Mouse (Mus musculus): ENCODE measurements around the gene Lyz2. TPM values are rescaled to one million over a fixed set of nuclear protein-coding genes. Genes with fewer than 3 reads are reported as not detected.
"Not testable (repeated sequence)": the region's sequence is repeated elsewhere in the genome, so short reads cannot be mapped to it uniquely, and the experiment has no call there.

The Lyz2 gene
- polyA plus RNA-seq, 1 experiment from 2014 or later = 29.0 TPM

- H3K4me2 ChIP-seq = no peak overlapping the region
- no peak overlapping the region for H3K4me3 ChIP-seq (replicated peaks)
- no peak overlapping the region for H3K9ac ChIP-seq (replicated peaks)
- H3K27me3 ChIP-seq (replicated peaks) = no peaks in the 10 kb centered on the region
- ATAC-seq (ENCODE audit: low FRiP score) = no peak
- no peak overlapping the region for H3K27ac ChIP-seq (replicated peaks)
- H3K9me3 ChIP-seq (replicated peaks) = no peaks in the 10 kb centered on the region
- no peaks in the 10 kb centered on the region for H3K36me3 ChIP-seq
- WGBS = 84% methylated on average over 7 of the region's 7 CpGs
- no peaks in the 10 kb centered on the region for H3K4me1 ChIP-seq
These were observed 1.9 kb upstream of the Lyz2 start for GRCm38 (mm10) chr10:117283871-117284577.

DNA sequence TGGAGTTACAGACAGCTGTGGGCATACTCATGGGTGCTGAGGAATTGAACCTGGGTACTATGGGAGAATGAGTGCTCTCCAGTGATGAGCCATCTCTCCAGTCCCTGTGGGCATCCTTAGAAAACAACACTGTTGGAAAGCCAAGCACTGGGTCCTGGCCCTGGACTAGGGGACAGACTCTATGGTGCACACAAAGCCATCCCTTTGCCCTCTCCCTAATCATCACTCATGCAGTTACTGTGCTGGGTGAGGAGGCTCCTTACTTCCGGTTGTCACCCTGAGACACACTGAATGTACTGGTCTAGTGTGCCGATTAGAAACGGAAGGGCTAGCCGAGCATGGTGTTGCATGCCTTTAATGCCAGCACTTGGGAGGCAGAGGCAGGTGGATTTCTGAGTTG is 1.1 kb upstream of the Lyz2 start:
- ATAC-seq (ENCODE audit: low FRiP score) = not testable (repeated sequence)

DNA sequence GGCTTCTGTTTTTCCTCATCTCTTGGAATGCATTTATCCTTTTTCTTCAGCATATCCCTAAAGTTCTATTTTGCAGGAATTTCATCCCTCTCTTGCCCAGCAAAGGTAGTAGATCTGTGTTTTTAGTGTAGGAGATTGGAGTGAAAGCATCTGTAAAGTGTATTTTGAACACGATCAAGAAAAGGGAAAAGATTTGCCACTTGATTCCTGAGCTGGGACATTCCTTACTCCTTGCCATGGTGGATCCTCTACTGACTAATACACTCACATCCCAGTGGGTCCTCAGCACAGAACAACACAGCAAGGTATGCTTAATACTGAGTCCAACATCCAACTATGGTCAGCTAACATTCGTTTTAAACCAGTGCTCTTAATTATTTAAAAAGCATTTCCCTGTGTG is 430 bp upstream of the Lyz2 start:
- H3K4me3 ChIP-seq (replicated peaks) = no peak overlapping the region
- H3K27me3 ChIP-seq (replicated peaks) = no peaks in the 10 kb centered on the region
- H3K36me3 ChIP-seq = no peaks in the 10 kb centered on the region
- no peaks in the 10 kb centered on the region for H3K4me1 ChIP-seq
- no peaks in the 10 kb centered on the region for H3K9me3 ChIP-seq (replicated peaks)
- ATAC-seq (ENCODE audit: low FRiP score) = no peak
- H3K4me2 ChIP-seq = no peak overlapping the region
- 84% methylated on average over 2 of the region's 2 CpGs for WGBS
- H3K9ac ChIP-seq (replicated peaks) = no peak overlapping the region
- no peak overlapping the region for H3K27ac ChIP-seq (replicated peaks)

More for the DNA sequence above, 1.1 kb upstream of the Lyz2 start:
- not testable (repeated sequence) for H3K36me3 ChIP-seq; H3K4me1 ChIP-seq; H3K9me3 ChIP-seq (replicated peaks); H3K4me3 ChIP-seq (replicated peaks); H3K27ac ChIP-seq (replicated peaks); H3K4me2 ChIP-seq; H3K27me3 ChIP-seq (replicated peaks); H3K9ac ChIP-seq (replicated peaks)
- WGBS = 89% methylated on average over 4 of the region's 4 CpGs

DNA sequence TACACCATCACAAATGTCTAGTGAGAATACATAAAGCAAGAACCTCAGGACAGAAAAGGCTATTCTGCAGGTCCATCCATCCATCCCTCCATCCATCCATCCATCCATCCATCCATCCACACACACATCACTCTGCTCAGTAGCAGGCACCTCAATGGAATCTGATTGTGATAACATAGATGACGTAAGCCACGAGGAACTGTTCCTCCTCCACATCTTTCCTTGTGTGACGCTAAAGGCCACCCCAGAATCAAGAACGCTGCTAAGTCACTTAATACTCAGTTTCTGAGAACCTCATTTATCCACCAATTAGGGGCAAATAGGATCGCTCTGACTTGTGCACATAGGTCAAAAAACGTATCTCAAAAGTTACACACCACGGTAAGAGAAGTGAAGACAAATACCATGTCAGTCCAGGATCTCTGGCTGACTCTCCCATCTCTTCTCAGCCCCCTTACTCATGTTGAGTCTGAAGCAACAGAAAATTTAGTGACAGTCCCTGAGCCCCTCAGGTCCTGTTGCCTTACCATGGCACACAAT is 670 bp downstream of the Lyz2 start:
- no peak overlapping the region for H3K9ac ChIP-seq (replicated peaks)
- no peaks in the 10 kb centered on the region for H3K4me1 ChIP-seq
- H3K4me3 ChIP-seq (replicated peaks) = no peak overlapping the region
- 91% methylated on average over 7 of the region's 7 CpGs for WGBS
- H3K4me2 ChIP-seq = no peak overlapping the region
- no peak for ATAC-seq (ENCODE audit: low FRiP score)
- H3K9me3 ChIP-seq (replicated peaks) = no peaks in the 10 kb centered on the region
- no peaks in the 10 kb centered on the region for H3K36me3 ChIP-seq
- H3K27me3 ChIP-seq (replicated peaks) = no peaks in the 10 kb centered on the region
- no peak overlapping the region for H3K27ac ChIP-seq (replicated peaks)

- Histone ChIP-seq H3K9ac (replicated peaks) (no peak overlapping the region), H3K4me2 (no peak overlapping the region), H3K4me1 (no peaks in the 10 kb centered on the region), H3K36me3 (no peaks in the 10 kb centered on the region), H3K27ac (replicated peaks) (no peak overlapping the region), H3K9me3 (replicated peaks) (no peaks in the 10 kb centered on the region), H3K4me3 (replicated peaks) (no peak overlapping the region), H3K27me3 (replicated peaks) (no peaks in the 10 kb centered on the region)
- no peak for ATAC-seq (ENCODE audit: low FRiP score)
- 61% methylated on average over 1 of the region's 1 CpGs for WGBS
These were observed 2.1 kb downstream of the Lyz2 start for GRCm38 (mm10) chr10:117280000-117280399.

DNA sequence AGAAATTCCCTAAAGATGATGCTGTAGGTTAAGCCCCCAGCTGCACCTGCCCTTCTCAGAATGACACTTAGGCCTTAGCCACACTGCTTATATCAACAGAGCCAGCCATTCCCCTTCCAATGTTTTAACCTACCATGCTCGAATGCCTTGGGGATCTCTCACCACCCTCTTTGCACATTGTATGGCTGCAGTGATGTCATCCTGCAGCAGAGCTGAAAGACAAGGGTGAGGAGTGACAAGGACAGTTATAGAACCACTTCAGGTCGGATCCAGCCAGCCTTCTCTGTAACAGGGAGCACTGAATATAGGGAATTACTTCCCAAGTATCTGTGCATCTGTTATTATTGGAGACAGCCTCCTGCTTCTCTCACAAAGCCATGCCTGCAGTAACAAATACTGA is 3.6 kb downstream of the Lyz2 start:
- H3K4me3 ChIP-seq (replicated peaks); H3K27me3 ChIP-seq (replicated peaks); H3K4me2 ChIP-seq; H3K9ac ChIP-seq (replicated peaks); H3K27ac ChIP-seq (replicated peaks); H3K4me1 ChIP-seq; H3K9me3 ChIP-seq (replicated peaks); H3K36me3 ChIP-seq; ATAC-seq (ENCODE audit: low FRiP score): not testable (repeated sequence)
- WGBS = 61% methylated on average over 2 of the region's 2 CpGs

DNA sequence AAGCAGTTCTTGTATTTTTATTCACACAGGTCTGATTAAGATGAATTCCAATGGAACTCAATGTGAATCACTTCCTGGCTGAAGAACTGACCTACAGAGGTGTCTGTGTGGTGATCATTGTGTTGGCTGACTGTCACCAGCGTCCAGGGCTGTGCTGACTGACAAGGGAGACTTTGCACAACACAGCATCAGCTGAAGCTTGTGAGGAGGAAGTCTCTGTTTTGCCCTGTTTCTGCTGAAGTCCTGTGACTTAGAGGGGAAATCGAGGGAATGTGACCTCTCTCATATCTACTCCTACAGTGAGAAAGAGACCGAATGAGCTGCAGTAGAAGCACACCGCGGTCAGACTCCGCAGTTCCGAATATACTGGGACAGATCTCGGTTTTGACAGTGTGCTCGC is 4.3 kb downstream of the Lyz2 start:
- not testable (repeated sequence) for H3K27me3 ChIP-seq (replicated peaks); H3K36me3 ChIP-seq; ATAC-seq (ENCODE audit: low FRiP score); H3K4me2 ChIP-seq; H3K4me3 ChIP-seq (replicated peaks); H3K27ac ChIP-seq (replicated peaks); H3K9ac ChIP-seq (replicated peaks); H3K9me3 ChIP-seq (replicated peaks); H3K4me1 ChIP-seq
- 85% methylated on average over 9 of the region's 9 CpGs for WGBS

GRCm38 (mm10) chr10:117275681-117276369 is 6.3 kb downstream of the Lyz2 start:
- no peak for ATAC-seq (ENCODE audit: low FRiP score)
- H3K9me3 ChIP-seq (replicated peaks) = no peaks in the 10 kb centered on the region
- 83% methylated on average over 10 of the region's 10 CpGs for WGBS
- H3K27me3 ChIP-seq (replicated peaks) = no peaks in the 10 kb centered on the region
- no peak overlapping the region for H3K9ac ChIP-seq (replicated peaks)
- no peaks in the 10 kb centered on the region for H3K36me3 ChIP-seq
- H3K4me3 ChIP-seq (replicated peaks) = no peak overlapping the region
- no peak overlapping the region for H3K27ac ChIP-seq (replicated peaks)
- H3K4me1 ChIP-seq = no peaks in the 10 kb centered on the region
- no peak overlapping the region for H3K4me2 ChIP-seq

DNA sequence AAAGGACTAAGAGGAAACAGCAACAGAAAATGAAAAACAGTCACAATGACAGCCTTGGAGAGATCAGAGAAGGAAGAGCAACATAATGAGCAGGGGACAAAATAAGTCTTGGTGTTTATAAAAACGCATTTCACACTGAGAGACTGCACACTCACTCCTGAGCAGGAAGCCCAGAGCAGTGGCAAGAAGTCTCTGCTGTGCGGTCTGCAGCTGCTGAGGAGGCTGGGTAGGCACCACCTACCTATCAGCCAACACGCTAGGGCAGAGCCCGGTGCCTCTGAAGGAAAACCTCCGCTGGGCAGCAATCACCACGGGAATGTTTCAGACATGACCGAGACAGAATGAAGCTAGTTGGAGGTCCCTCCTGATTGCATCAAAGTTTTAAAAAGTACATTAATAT is 7.5 kb downstream of the Lyz2 start:
- not testable (repeated sequence) for H3K4me1 ChIP-seq; H3K9me3 ChIP-seq (replicated peaks); H3K4me2 ChIP-seq; H3K27me3 ChIP-seq (replicated peaks); H3K27ac ChIP-seq (replicated peaks); ATAC-seq (ENCODE audit: low FRiP score); H3K4me3 ChIP-seq (replicated peaks); H3K36me3 ChIP-seq; H3K9ac ChIP-seq (replicated peaks)
- whole genome bisulfite sequencing = 99% methylated on average over 4 of the region's 7 CpGs

DNA sequence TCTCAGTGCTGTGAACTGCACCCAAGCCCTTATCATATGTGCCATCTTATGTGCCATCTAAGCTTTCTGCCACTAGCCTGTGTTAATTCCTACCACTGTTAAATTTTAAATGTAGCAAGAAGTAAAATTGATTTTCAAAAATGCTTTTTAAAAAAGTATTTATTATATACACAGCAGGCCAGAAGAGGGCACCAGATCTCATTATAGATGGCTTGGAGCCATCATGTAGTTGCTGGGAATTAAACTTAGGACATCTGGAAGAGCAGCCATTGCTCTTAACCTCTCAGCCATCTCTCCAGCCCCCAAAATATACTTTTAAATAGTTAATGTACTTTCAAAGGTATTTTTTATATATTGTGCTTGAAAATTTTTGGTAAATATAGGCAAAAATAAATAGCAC is 10.1 kb downstream of the Lyz2 start:
- H3K4me2 ChIP-seq = no peak overlapping the region
- no peak overlapping the region for H3K4me3 ChIP-seq (replicated peaks)
- H3K9ac ChIP-seq (replicated peaks) = no peak overlapping the region
- H3K36me3 ChIP-seq = no peaks in the 10 kb centered on the region
- no peaks in the 10 kb centered on the region for H3K27me3 ChIP-seq (replicated peaks)
- no peak overlapping the region for H3K27ac ChIP-seq (replicated peaks)
- no peaks in the 10 kb centered on the region for H3K4me1 ChIP-seq
- no peaks in the 10 kb centered on the region for H3K9me3 ChIP-seq (replicated peaks)
- ATAC-seq (ENCODE audit: low FRiP score) = no peak

DNA sequence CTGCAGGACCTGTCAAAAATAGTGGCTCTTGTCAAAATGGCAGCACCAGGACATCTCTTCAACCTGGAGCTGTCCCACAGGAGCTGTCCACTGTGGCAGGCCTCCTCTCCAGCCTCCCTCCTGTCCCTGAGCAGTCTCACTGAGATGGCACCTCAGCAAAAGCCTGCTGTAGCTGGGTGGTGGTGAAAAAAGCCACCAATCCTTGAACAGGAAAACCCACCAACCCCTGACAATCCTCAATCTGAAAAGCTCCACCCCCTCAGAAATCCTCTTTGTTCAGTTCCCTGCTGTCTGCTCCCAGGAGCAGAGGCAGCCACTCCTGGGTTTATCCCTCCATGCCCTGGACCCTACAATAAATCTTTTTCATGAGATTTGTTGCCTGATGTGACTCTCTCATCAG is 22.3 kb downstream of the Lyz2 start:
- Histone ChIP-seq H3K4me2 (no peak overlapping the region), H3K9ac (replicated peaks) (no peak overlapping the region), H3K4me1 (no peaks in the 10 kb centered on the region), H3K27me3 (replicated peaks) (no peaks in the 10 kb centered on the region), H3K27ac (replicated peaks) (no peak overlapping the region), H3K9me3 (replicated peaks) (no peaks in the 10 kb centered on the region), H3K36me3 (no peaks in the 10 kb centered on the region), H3K4me3 (replicated peaks) (no peak overlapping the region)
- no peak for ATAC-seq (ENCODE audit: low FRiP score)

DNA sequence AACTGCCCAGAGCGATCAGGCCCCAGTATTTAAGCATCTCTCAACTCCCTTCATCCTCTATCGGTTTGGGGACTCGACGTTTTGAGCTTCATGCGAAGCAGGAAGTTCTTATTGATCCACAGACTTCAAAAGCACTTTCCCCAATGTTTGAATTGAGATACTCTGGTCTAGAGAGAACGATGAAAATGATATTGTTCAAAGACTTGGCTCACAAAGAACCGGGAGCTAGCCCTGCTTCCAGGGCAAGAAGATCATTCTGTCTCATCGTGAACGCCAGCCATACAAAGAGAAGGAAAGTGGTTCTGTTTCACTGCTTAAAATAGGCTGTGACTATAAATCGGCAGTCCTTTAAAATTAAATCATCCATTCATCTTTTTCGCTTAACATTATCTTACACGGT is 43.5 kb downstream of the Lyz2 start, which contains the start of gene 9530003J23Rik:
9530003J23Rik (minus strand) TSS at position 101 of the 400 bp plus-strand sequence.
- Histone ChIP-seq H3K36me3 (no peaks in the 10 kb centered on the region), H3K27me3 (replicated peaks) (no peaks in the 10 kb centered on the region), H3K4me1 (no peaks in the 10 kb centered on the region), H3K9me3 (replicated peaks) (no peaks in the 10 kb centered on the region), H3K4me3 (replicated peaks) (no peak within 1 kb of the TSS), H3K4me2 (no peak within 1 kb of the TSS), H3K9ac (replicated peaks) (no peak within 1 kb of the TSS), H3K27ac (replicated peaks) (no peak within 1 kb of the TSS)
- 90% methylated on average over 12 of the region's 12 CpGs for WGBS
- ATAC-seq (ENCODE audit: low FRiP score) = no peak
